Mouse (Mus musculus): ENCODE measurements around the gene Gnl1.
"Not testable (repeated sequence)": the region's sequence is repeated elsewhere in the genome, so short reads cannot be mapped to it uniquely, and the experiment has no call there.

DNA sequence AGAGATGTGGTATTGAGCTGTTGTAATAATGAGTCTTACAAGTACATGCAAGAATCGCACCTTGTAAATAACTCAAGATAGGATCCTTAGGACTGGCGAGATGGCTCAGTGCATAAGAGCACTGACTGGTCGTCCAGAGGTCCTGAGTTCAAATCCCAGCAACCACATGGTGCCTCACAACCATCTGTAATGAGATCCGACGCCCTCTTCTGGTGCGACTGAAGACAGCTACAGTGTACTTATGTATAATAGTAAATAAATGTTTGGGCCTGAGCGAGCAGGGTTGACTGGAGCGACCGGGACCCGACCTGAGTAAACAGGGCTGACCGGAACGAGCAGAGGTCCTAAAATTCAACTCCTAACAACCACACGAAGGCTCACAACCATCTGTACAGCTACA is 56.5 kb downstream of the Gnl1 start:
- not testable (repeated sequence) for TF ChIP-seq RAD21 (IDR thresholded peaks at IDR 0.05; ENCODE audit: low read depth, low read length); EP300 (IDR thresholded peaks at IDR 0.05; ENCODE audit: low read length); CTCF (conservative IDR thresholded peaks at IDR 0.05 in 1 of 2, IDR thresholded peaks at IDR 0.05 in 1 of 2; ENCODE audit: low read depth in 2 of 2, low read length in 2 of 2)
